Mouse (Mus musculus): Measurements from ENCODE around the gene Hist1h1e.

DNA sequence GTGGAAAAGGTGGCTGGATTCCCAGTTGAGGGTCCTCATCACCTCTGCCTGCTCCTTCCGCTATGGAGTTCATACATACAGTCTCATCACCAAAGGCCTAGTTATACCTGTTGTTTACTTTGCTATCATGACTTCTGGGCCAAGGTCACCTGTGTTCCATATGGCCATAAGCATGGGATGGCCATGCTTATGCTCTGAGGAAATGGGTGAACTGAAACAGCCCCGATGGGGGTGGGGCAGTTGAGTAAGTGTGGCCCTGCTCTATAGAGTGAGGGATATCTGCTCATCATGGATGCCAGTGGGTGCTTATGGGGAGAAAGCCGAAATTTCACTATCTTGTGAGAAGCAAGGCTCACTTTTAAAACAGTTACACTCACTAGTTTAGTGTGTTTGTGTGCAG lies 17.3 kb downstream of the Hist1h1e start:
- TF ChIP-seq POLR2A (IDR thresholded peaks at IDR 0.05; ENCODE audit: extremely low read depth, insufficient read depth, low read length), result no peak
- no peak for TF ChIP-seq CTCF (IDR thresholded peaks at IDR 0.05; ENCODE audit: extremely low read depth, insufficient read depth, low read length)
